Mouse (Mus musculus) urinary bladder, postnatal 25 days (tissue): ENCODE data around the gene Dffa.
A peak's percentile ranks its signal among the peaks of the same experiment; 100 is the strongest.
"Not testable (repeated sequence)": the region's sequence is repeated elsewhere in the genome, so short reads cannot be mapped to it uniquely, and the experiment has no call there.

Source experiments
- DNase-seq: peaks from one replicate; pipeline ENCODE4 v3.0.0; 2022; ENCODE audit warnings: low spot score

The Dffa gene

DNA sequence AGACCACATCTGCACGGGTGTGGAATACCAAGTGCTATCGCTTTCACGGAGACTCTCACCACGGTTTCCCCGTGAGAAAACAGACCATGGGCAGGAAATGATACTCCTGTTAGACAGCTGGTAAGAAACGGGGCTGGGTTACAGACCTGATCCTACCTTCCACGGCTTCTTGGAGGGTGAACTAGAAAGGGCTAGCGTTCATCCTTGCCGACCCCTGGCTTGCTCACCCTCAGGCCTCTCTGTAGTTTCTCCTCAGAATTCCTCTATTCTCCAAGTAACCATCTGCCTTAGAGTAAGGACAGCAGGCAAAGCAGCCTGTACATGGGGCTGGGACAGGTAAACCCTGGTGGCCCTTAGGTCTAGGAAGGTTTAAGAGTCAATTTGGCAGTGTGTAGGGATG lies 45.2 kb downstream of the Dffa start:
- DNase-seq, result no peak

DNA sequence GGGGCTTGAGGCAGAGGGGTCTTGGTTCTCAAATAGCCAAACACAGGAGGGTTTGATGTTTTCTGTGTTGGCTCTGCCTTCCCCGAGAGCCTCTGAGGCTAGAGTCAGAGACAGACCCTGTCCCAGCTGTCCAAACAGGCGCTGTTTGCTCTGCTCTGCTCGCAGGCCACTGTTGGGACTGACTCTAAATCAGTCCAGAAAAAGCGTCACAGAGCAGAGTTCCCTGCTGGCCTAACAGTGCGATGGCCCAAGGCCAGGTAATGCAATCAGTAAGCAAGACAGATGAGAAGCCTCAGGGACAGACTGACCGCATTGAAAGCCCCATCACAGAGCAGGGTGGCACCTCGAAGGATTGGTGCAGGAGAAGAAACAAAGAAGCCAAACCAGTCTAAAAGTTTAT lies 45.7 kb downstream of the Dffa start:
- DNase-seq, result no peak

DNA sequence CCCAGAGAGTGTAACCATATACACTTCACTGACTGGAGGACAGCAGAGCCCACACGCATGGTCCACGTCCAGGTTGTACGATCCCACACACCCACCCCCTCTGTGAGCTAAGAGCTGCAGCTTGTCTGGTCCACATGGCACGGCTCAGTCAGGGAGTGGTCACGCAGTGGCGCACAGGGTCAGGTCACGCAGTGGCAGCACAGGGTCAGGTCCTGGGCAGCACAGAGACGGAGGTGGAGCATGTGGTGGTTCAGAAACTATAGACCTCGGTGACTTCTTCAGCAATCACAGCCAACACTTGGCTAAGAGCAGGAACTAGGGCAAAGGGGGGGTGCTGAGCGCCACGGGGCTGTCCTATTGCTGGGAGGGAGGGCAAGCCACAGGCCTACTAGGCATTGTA lies 46.3 kb downstream of the Dffa start:
- DNase-seq, result no peak

DNA sequence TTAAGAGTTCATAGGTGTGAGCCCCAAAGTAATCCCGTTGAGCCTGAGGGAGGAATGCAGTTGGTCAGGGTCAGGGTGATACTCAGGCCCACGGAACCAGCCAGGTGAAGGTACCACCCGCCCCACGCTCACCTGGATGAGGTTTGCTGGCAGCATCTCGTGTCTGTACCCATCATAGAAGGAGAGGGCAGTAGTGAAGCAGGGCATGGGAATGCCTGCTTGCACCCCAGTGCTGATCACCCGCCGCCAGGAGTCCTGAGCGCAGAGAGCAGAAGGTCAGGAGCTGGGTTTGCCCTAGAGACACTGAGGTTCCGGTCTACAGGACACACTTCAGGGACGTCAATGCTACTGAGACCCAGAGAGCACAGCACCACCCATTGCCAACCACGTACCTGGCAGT lies 46.8 kb downstream of the Dffa start:
- DNase-seq, result no peak

DNA sequence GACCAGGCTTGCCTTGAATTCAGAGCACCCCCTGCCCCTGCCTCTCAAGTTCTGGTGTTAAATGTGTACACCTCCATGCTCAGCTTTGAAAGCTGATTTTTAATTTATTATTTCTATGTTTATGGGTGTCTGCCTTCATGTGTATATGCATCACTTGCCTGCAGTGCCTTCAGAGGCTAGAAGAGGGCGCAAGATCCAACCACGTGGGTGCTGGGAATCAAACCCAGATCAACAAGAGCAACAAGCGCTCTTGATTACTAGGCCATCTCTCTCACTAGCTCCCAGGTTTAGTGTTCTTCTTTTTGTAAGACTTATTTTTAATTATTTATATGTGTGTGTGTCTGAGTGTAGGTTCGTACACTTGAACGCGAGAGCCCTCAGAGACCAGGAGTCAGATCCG lies 50.9 kb downstream of the Dffa start:
- DNase-seq, result no peak

DNA sequence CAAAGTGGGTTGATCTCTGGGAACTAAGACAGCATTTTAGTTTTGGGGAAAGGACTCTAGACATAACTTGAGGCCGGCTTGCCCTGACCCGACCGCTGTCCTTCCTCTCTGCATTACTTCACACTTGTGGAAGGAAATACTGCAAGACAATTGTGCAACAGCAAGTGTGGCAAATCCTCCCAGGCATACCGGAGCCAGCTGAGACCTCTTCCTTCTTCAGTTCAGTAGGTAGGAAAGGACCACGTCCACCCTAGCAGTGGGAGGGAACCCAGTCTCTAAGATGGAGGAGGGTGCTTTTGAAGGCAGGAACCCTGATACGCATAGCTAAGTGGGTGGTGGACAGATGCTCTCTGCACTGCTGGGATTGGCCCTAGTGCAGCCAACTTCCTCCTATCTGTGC lies 51.8 kb downstream of the Dffa start:
- DNase-seq, result no peak

DNA sequence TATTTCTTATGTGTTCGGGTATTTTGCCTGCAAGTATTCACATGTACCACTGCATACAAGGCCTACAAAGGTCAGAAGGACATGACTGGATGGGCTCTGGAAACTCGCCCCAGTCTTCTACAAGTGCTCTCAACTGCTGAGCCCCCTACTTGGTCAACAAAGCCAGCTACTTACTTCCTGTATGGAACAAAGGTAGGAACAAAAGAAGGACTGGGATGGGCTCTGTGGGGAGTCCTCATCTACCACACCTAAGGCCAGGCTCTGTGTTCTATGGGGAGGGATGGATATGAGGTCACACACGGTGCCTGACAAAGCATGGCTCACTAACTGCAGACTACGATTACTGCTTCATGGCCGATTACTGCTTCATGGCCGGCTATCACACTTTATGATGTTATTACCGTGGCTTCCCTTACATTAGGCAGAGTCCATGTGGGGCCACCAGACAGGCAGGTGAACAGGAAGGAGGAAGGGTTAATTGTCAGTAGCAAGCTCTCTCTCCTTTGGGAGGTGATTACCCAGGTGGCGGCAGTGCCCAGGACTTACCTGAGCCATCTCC lies 53.5 kb downstream of the Dffa start:
- DNase-seq, result no peak

DNA sequence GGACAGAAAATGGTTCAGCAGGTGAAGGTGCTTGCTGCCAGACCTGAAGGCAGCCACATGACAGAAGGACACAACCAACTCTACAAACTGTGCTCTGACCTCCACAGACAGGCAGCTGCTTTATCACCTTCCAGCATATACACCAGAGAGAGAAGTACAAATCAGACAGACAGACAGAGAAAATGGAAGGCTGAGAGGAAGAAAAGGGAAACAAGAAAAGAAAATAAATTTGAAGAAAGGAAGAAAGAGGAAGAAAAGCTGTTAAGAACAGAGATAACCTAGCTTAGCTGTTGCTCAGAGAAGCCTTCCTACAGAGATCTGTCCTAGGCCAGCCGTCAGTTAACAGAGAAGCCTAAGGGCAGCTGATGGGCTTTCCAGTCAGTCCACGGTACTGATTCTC lies 55.3 kb downstream of the Dffa start:
- DNase-seq, result no peak

DNA sequence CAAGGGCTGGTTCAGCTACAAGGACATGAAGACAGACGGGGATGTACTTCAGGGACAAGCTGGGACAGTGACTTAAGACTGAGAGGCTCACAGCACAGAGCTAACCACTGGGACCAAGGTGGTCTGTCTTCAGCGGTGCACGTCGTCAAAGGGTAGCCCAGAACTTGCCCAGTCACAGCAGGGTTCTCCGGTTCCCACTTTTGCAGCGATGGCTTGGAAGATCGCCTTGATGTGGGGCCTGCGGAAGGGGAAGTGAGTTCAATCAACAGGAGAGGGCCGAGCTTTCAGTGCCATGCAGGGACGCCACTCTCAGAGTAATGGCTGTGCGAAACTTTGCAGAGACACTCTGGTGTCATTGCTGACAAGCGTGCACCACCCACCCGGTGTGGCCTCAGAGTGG lies 55.9 kb downstream of the Dffa start:
- DNase-seq, result no peak

DNA sequence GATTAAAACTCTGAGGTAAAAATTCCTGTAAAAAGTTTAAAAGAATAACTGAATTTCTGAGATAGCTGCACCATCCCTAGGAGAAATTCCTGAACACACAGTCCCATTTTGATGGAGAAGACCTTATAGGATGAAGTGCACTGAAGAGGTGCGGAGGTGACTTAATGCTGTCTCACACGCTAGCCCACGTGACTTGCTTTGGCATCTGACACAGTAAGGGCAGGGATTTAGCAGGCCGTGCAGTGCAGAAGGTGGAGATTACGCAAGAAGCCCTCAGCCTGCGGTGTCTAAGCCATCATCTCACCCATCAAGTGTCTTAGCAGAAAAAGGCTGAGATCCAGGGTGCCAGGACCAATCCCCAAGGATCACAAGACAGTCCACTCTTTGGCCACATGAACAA lies 57.2 kb downstream of the Dffa start:
- DNase-seq, result no peak

DNA sequence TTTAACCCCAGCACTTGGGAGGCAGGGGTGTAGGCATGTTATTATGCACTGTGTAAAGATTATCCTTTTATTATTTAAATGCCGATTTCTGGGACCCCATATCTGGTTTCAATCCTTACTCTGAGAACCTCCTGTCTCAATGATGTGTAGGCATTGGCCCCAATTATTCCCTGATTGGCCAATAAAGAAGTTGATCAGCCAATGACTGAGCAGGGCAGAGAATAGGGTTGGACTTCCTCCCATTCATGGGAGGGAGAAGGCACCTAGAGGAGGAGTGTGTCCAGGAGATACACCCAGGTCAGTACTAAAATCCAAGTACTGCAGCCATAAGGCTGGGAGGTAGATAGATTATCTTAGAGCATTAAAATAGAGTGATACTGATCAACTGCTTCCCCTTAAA lies 59.2 kb downstream of the Dffa start:
- no peak for DNase-seq

DNA sequence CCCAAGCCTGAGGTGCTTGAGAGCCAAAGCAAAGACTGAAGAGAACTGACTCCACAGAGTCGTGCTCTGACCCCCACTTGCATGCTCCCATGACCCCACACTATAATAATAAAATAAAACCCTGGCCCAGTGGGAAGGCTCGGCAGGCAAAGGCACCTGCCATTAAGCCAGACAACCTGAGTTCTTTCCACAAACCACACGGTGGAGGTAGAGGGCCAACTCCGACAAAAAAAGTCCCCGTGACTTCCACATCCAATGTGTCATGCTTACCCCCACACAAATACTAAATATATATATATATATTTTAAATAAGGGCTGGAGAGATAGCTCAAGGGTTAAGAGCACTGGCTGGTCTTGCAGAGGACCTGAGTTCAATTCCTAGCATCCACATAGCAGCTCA lies 60.2 kb downstream of the Dffa start:
- DNase-seq, result no peak

DNA sequence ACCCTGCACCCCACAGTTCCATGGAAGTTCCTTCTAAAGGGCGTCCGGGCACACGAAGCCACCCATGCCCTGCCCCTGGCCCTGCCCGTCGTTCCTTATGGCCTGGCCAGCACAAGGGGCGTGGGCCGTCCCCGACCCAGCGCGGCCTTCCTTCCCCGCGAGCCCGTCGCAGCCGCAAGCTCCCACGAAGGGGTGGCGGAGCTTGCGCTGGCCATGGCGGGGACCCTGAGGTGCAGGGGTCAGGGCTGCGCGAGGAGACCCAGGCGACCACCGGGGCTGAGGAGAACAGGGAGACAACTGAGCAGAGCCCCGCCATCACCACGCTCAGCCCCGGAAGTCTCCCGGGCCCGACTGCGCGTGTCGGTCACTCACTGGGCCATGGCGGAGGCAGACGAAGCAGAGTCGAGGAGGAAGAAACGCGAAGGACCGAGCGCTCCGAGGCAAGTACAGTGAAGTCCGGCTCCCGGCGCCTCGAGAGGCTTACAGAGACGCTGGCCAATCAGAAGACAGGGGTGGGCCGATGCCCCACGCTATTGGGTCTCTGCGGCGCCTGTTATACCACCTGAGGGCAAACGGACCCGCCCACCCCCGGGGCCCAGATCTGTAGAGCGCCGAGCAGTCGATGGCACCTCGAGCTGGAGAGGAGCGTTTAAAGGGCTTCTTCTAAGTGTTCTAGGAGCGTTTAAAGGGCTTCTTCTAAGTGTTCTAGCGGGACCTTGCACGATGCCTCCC lies 62.4 kb downstream of the Dffa start, which contains the start of gene Pgd:
TSS of gene Pgd (minus strand) at position 557 of the 732 bp plus-strand sequence.
- peak; percentile 91 for DNase-seq

DNA sequence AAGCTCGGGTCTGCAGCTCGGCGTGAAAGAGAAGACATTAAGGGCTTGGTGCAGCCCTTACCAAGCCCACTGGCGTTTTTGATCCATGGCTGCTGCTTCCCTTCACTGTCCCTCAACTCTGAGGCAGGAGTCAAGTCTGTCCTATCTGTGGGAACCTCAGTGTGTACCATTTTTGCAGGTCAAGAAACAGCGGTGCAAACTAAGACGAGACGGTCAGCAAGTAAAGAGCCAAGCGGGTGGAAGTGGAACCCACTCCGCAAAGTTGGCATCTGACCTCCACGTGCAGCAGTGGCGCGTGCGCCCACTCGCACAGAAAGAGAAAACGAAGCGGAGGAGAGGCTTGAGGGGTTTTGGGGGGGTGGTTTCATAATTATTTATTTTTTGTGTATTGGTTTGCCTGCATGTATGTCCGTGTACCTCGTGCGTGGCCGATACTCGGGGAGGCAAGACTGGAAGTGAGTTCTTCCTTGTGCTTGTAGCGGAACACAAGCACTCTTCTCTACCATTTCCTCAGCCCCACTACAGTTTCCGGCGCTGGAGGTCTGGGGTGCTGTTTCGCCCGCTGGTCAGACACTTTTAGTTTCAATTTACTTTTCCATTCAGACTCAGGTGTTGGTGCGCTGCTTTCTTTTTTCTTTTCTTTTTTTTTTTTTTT lies 63.1 kb downstream of the Dffa start:
- no peak for DNase-seq

DNA sequence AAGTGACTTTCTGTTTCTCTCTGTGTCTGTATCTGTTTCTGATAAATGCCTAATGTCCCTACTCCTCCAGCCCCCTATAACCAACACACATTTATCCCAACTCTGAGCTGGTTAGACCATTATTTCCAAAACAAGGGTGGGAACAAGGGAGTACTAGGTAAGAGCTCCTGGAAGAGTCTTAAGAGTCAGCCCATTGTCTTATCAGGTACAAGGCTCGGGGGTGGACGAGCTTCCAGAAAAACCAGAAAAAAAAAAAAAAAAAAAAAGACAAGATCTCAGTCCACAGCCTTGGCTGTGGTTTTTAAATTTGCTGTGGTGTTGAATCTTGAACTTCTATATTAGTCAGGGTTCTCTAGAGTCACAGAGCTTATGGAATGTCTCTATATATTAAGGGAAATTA lies 64.1 kb downstream of the Dffa start:
- DNase-seq, result no peak

DNA sequence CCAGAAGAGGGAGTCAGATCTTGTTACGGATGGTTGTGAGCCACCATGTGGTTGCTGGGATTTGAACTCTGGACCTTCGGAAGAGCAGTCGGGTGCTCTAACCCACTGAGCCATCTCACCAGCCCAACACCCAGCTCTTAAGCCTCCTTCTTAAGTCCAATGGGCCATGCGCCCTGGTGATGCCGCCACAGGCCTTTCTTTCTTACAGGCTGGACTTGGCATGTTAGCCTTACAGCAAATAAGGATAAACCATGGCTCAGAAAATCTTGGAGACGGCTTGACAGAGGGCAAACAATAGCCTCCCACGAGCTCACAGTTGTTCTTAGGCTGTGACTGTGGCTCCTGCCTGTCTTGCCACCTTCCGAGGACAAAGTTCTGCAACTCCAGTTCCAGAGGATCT lies 66.0 kb downstream of the Dffa start:
- DNase-seq, result not testable (repeated sequence)
